20 mouse cellular contexts compared by ENCODE assay signal in genomic region chr19:28111263-28112180, GRCm38 (mm10).
DNase-seq lines count a peak whose midpoint lies in the region; ATAC-seq and TF ChIP-seq lines count a peak whose summit lies in the region.
"Had no signal": no experiment of that assay in that cellular context is flagged by ENCODE, and none has a peak within 500 bp of the region (broad histone marks: within the 10 kb centered on the region; RNA-seq: fewer than 3 reads in every experiment).

No protein-coding gene starts in this region.

- H3K27me3 ChIP-seq in limb, embryonic 14.5 days (ENCODE audit: control insufficient read depth, insufficient read depth, low read length) = no peaks in the 10 kb centered on the region
- H3K27me3 ChIP-seq: heart, embryonic 13.5 days; stomach, embryonic 15.5 days had no signal

- no peak for TF ChIP-seq POLR2A in lung, adult 2 months (IDR thresholded peaks at IDR 0.05; ENCODE audit: borderline replicate concordance, extremely low read depth, low read depth, low read length)
- no peak for TF ChIP-seq POLR2A in limb, embryonic 14.5 days (IDR thresholded peaks at IDR 0.05; ENCODE audit: borderline replicate concordance, extremely low read depth, insufficient read depth, insufficient read length)

- no peak overlapping the region for H3K4me3 ChIP-seq in lung, adult 2 months (replicated peaks; ENCODE audit: extremely low read depth, low read depth, low read length)
- no peak overlapping the region for H3K4me3 ChIP-seq in limb, embryonic 14.5 days (replicated peaks; ENCODE audit: low read length)
- H3K4me3 ChIP-seq: heart, embryonic 13.5 days; limb, embryonic 15.5 days; myocyte; stomach, embryonic 15.5 days had no signal

- no peak overlapping the region for H3K4me2 ChIP-seq in limb, embryonic 14.5 days (replicated peaks; ENCODE audit: low read depth, low read length, severe bottlenecking)
- H3K4me2 ChIP-seq: heart, embryonic 13.5 days; limb, embryonic 15.5 days; midbrain, embryonic 11.5 days; stomach, embryonic 15.5 days had no signal

- 0 out of 2 replicates have a peak, but pooled peaks have one; percentile 26 for TF ChIP-seq CTCF in lung, adult 2 months (IDR thresholded peaks at IDR 0.05; ENCODE audit: insufficient read depth, low read length)

- WGBS in lung, adult 2 months = 77% methylated on average over 10 of the region's 10 CpGs
- 40% methylated on average over 10 of the region's 10 CpGs for WGBS in limb, embryonic 14.5 days

- intact Hi-C loops in heart, postnatal 10 days (cut with DNase I) = loop anchor here (5.0 kb wide), 1 partner anchor 664 kb away; no protein-coding TSS in a partner anchor

- H3K9me3 ChIP-seq in limb, embryonic 14.5 days (ENCODE audit: control insufficient read depth, low read length) = no peaks in the 10 kb centered on the region
- H3K9me3 ChIP-seq: heart, embryonic 13.5 days; limb, embryonic 15.5 days; stomach, embryonic 15.5 days had no signal

- peak; percentile 1 to 4 for DNase-seq in heart, postnatal 10 days
- no peak for DNase-seq in heart, postnatal 4 days
- DNase-seq in lung, adult 2 months = no peak
- no peak for DNase-seq in lung, postnatal 10 days
- peak; percentile 32 for DNase-seq in adipocyte (ENCODE audit: low spot score)
- peak; percentile 50 for DNase-seq in limb, embryonic 14.5 days (ENCODE audit: low spot score)
- DNase-seq: cerebellum, postnatal 25 days; forebrain, postnatal 0 days; gastrocnemius, postnatal 25 days; kidney, adult 8-10 months; right cerebral cortex, adult 18-20 months; spleen, adult 18-20 months; thymus, postnatal 14 days had no signal

- H3K9ac ChIP-seq in limb, embryonic 14.5 days (ENCODE audit: low read depth, low read length, severe bottlenecking) = no peak overlapping the region
- H3K9ac ChIP-seq: forebrain, postnatal 0 days; heart, embryonic 13.5 days; limb, embryonic 15.5 days; stomach, embryonic 15.5 days had no signal

- no peak for ATAC-seq in limb, embryonic 14.5 days (ENCODE audit: low FRiP score, low read depth)
- ATAC-seq in inflammation-experienced regulatory T-cells, adult 6 months = no peak
- ATAC-seq: activated CD4-positive, CD25-positive, alpha-beta regulatory T cell, adult 4 months; forebrain, postnatal 0 days had no signal

- no peak overlapping the region for H3K27ac ChIP-seq in limb, embryonic 14.5 days (replicated peaks; ENCODE audit: low read depth, low read length)
- H3K27ac ChIP-seq: heart, embryonic 13.5 days; limb, embryonic 15.5 days; stomach, embryonic 15.5 days had no signal

- no peaks in the 10 kb centered on the region for H3K4me1 ChIP-seq in lung, adult 2 months (ENCODE audit: control insufficient read depth, insufficient read depth, low read length)
- no peaks in the 10 kb centered on the region for H3K4me1 ChIP-seq in limb, embryonic 14.5 days (ENCODE audit: control insufficient read depth, insufficient read depth, low read length)
- H3K4me1 ChIP-seq: heart, embryonic 13.5 days; limb, embryonic 15.5 days; stomach, embryonic 15.5 days had no signal

- H3K36me3 ChIP-seq in limb, embryonic 14.5 days (ENCODE audit: control insufficient read depth, insufficient read depth, low read length) = no peaks in the 10 kb centered on the region
- H3K36me3 ChIP-seq: heart, embryonic 13.5 days; limb, embryonic 15.5 days; stomach, embryonic 15.5 days had no signal

Comparison
In these comparisons a context has a peak if more than half of its experiments do, and no peak if none do; other contexts are left out.
1. DNase-seq: peak in heart, postnatal 10 days (2 of 2), adipocyte (single experiment) and limb, embryonic 14.5 days (single experiment); none in heart, postnatal 4 days (single experiment), lung, adult 2 months (single experiment) and lung, postnatal 10 days (single experiment).